Mouse (Mus musculus): ENCODE data around the gene Dnmt3l.
"Not testable (repeated sequence)": the region's sequence is repeated elsewhere in the genome, so short reads cannot be mapped to it uniquely, and the experiment has no call there.

Gene Dnmt3l

DNA sequence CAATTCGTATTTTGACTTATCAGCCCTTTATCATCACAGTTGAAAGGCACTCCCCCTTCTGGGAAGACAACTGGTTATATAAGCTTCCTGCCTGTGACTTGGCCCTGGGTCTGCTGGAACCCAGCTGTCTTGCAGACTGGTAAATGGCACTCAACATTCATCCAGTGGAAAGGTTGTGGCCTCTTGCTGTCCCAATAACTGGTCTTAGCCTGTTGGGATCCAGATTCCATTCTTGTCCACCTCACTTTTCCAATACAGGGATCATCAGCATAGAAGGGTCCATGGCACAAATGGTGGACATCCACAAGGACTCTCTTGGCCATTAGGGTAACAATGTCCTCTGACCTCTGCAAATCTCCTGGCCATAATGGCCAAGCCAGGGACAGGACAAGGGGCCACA, 42.3 kb downstream of the Dnmt3l start:
- no peak for DNase-seq (ENCODE audit: low read depth, low spot score)

DNA sequence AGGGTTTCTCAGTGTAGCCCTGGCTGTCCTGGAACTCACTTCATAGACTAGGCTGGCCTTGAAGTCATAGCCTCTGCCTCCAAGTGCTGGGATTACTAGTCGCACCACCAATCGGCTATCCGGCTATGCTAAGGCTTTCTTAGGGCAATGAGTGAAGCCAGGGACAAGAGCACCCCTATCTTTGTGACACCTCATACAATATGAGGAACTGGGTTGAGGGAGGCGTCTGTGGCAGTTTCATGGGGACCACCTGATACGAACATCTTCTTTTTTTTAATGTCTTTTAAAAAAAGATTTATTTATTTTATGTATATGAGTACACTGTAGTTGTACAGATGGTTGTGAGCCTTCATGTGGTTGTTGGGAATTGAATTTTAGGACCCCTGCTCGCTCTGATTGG, 44.0 kb downstream of the Dnmt3l start:
- DNase-seq (ENCODE audit: low read depth, low spot score): no peak

DNA sequence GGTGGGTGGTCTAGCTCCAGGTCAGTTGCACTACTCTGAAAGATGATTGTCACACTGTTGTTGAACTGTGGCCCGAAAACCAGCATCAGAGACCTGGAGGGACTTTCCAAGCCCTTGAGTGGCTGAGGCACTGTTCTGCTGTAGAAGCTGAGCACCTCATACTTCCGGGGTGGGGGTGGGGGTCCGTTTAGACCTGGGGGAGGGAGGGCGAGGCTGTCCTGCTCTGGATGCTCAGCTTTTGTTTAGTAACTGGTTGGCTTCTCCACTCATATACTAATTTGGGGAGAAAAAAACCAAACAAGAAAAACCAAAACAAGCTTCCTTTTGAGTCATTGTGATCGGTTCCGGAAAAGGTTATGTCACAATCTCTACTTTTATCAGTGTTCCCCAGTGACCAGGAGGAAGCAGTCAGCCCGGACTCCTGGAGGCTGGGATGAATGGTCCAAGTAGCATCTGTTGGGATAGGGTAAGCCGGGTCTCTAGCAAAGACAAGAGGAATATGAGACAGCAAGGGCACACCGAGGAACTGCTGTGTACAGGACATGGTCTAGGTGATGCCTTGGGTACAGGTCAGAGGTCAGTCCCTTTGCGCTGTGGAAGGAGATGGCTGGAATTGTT, 44.8 kb downstream of the Dnmt3l start:
- no peak for DNase-seq (ENCODE audit: low read depth, low spot score)

DNA sequence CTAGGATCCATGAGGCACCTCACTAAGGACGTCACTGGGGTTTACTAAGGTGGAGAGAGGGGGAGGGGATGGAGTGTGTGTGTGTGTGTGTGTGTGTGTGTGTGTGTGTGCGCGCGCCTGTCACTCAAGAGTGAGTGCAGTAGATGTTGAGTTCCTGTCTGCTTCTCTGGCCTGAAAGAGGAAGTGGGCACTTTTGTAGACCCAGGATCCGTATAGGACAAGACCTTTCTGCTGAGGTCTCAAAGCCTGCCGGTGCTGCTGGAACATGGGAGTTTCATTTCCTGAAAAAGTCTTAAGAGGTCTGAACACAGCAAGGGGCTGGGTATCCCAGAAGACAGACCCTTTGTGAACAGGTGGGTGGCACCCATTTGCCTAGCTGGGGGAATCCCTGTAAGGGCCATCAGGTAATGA, 45.4 kb downstream of the Dnmt3l start:
- DNase-seq (ENCODE audit: low read depth, low spot score): no peak

DNA sequence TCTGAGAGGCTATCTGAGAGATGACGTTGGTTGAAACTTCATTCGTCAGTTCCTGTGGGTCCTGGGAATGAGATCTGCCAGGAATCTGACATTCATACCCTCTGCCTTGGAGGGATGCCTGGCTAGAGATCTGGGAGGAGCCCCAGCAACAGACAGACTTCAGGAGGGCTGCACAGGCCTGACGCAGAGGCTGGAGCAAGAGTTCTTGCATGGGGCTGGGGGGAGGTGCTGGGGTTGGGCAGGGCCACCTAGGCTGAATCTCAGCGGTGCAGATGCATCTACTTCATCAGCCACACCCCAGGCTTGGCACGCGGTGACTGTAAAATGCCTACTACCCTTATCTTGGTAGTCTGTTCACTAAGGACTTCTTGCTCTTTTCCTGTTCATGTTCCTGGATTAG, 48.5 kb downstream of the Dnmt3l start:
- DNase-seq (ENCODE audit: low read depth, low spot score): no peak

DNA sequence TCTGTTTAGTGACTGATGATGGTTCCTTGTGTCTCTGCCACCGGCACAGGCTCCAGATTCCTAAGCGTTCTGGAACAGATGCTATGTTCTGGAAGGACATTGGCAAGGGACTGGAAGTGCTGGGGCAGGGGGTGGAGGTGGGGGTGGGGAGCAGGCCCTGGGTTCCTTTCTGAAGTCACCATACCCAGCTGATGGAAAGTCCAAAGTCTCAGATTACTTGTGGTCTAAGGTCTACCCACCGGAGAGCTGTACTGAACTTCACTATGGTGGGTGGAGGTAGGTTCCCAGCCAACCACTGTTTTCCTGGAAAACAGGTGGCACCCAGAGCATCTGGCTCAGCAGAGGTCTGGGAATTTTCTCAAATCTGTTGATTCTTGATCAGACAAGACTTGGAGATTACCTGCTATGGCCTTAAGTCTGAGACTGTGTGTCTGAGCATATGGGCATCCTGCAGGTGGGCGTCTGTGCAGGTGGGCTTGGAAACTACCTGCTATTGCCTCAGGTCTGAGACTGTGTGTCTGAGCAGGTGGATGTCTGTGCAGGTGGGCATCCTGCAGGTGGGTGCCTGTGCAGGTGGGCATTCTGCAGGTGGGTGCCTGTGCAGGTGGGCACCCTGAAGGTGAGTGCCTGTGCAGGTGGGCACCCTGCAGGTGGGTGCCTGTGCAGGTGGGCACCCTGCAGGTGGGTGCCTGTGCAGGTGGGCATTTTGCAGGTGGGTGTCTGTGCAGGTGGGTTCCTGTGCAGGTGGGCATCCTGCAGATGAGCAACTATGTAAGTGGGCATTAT, 49.2 kb downstream of the Dnmt3l start:
- DNase-seq (ENCODE audit: low read depth, low spot score): no peak

DNA sequence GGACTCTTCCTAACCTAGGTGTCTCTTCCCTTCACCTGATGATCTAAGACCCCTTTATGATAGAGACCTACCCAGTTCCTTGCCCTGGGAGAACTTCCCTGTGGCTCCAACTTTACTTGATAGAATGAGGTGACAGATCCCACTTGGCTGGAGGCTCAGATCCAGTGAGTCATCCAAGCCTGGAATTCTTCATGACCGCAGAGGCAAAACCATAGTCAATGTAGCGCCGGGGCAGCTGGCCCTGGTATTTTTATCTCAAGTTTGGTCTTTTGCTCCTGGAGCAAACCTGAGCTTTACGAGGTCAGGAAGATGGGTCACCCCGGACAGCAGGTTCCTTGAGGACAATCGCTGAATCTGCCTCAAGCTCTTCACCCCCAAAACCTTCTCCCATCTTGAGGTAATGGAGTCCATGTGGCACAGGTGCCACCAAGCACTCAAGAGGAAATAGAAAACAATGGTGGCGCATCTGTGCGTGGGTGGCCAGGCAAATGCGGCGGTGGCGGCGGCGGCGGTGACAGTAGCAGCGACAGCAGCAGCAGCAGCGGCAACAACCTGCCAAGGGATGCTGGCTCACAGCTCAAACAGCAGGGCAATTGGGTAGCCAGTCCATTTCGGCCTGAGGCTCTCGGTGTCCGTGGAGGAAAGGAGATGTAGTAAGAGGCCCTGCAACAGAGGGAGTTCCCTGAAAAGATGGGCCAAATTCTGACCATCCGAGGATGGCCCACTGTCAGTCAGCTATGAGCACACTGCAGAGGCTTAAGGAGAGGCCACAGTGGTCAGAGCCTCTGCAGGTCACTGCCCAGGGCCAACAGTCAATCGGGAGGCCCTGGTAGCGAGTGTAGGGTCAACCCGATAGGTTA, 50.3 kb downstream of the Dnmt3l start:
- DNase-seq (ENCODE audit: low read depth, low spot score): no peak

DNA sequence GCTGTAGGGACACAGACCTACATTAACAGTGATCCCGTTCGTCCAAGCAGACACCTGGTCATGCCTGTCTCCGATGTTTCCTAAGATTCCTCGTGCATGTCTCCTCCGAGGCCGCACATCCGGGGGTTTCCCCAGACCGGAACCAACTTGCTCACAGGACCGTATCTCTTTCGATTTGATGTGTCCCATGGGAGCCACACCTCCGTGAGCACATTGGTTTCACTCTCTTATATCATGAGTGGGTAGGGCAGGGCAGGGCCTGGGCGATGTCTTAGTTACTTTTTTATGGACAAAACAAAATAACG, 50.9 kb downstream of the Dnmt3l start:
- no peak for DNase-seq (ENCODE audit: low read depth, low spot score)

DNA sequence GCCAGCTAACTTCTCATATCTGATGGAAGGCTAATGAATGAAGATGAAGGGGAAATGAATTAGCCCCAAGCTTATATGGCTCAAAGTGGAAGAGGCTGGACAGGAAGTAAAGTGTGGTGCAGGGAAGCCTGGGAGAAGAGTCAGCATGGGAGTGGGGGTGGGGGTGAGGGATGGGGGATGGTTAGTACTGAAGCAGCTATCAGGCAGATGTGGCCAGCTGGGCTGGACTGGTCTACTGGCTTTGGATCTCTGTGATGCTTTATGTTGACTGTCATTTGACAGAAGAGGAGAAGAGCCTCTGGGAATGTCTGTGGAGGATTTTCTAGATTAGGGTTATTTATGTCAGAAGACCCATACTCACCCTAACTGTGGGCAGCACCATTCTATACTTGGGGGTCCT, 53.5 kb downstream of the Dnmt3l start:
- no peak for DNase-seq (ENCODE audit: low read depth, low spot score)

DNA sequence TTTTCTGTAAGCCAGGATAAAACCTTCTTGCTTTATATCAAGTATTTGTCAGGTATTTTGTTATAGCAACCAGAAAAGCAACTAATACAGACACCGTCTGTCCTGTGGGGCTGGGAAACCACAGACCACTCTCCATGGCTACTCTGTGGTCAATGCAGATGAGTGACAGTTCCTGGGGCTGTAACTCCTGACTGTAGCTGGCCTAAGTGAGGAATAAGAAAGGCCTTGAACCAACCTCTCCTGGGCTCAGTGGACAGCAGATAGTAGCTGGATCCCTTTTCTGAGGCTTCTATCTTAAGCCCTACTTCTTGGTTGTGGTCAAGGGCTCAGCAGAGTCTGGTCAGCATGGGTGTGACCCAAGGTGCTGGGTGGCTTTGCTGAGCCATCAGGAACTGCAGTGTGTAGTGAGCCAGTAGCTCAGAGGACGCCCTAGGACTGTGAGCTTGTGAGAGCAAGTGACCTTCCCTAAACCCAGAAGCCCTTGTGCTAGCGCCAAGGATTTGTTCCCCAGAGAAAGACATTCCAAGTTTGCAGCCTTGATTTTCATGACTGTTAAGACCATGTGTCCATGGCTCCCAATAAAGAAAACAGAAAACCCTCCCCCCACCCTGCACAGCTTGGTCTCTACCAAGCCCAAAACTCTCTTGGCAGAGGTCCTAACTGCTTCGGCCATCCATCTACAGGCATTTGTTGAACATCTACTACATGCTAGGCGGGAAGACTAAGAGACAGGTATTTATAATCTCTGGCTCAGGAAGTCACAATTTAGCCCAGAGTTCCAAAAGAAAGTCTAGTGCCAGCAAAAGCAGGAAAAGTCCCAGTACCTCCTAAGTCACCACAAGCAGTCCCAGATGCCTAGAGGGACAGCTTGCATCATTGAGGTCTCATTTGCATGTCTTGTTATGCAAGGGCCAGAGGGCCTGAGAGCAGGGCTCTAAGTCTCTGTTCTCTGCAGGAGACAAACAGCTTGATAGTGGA, 54.5 kb downstream of the Dnmt3l start:
- no peak for DNase-seq (ENCODE audit: low read depth, low spot score)

DNA sequence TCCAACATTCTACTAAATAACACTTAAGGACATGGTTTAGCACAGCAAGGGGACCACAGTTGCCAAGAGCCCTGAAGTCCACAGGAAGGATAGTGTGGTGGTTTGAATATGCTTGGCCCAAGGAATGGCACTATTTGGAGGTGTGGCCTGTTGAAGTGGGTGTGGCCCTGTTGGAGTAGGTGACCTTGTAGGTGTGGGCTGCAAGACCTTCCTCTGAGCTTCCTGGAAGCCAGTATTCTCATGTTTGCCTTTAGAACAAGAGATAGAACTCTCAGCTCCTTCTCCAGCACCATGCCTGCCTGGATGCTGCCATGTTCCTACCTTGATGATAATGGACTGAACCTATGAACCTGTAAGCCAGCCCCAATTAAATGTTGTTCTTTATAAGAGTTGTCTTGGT, 58.1 kb downstream of the Dnmt3l start:
- not testable (repeated sequence) for DNase-seq (ENCODE audit: low read depth, low spot score)

DNA sequence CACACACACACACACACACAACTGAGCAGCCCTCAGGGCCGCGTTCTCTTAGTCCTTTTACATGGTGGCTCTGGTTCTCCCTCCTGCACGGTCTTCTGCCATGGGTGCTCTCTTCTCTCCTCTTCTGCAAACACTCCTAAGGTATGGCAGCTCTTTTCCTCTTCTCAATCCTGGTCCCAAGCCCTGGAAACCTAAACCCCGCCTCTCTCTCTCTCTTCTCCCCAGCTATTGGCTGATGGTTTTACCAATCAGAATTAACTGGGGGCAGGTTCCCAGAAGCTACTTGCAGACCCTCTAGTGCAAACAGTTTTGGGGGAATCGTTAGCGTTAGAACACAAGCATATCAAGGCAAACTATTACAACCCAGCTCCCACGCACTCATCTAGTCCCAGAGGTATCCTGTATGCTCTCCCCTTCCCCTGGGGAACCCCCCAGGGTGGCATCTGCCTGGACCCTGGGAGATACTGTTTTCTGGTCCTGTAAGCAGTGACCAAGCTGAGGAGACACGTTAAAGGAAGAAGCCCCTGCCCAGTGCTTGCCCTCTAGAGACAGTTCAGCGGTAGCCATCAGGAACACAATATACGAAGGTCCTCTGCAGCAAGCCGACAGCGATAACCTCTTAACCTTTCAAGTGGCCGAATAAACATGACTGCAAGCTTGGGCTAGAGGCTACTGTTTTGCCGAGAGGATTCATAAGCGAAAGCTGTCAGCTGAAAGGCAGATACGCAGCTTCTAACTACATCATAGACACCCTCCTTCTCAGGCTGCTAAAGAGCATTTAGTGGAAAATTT, 59.4 kb downstream of the Dnmt3l start:
- DNase-seq (ENCODE audit: low read depth, low spot score): no peak

DNA sequence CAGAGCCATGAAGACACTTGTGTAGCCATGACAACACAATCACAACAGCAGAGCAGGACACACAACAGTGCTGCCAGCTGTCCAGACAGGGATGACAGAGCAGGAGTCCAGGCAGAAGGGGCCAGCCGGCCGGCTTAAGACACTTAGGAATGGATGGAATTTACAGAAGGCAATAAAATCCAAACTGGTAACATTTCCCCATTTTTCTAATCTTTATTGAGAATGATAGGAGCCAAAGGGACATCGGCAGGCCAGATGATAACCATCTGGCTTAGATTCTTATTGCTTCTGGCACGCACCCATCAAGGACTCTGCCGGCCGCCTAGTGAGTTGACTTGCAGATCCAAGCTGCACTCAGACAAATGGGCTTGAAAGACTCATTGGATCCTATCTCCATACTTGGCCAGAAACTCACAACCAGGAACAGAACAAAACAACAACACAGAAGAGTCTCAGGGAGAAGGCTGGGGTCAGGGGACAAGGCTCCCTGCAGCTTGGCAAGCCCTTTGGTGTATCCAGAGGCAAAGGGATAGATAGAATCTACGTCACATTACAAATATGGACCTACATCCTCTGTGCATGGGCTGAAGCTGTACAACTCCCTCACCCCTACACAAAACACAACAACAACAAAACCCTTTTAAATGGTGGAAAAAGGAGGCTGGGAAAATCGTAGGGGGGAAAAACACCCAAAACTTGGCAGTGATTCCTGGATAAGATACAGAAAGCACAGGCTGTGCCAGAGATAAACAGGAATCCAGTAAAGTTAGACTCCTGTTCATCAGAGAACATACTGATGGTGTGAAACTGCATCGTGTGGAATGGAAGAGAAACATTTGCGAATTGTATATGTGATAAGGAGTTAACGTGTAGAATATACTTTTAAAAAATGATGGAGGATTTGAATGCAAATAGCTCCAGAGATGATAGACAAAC, 63.1 kb downstream of the Dnmt3l start:
- DNase-seq (ENCODE audit: low read depth, low spot score): no peak

DNA sequence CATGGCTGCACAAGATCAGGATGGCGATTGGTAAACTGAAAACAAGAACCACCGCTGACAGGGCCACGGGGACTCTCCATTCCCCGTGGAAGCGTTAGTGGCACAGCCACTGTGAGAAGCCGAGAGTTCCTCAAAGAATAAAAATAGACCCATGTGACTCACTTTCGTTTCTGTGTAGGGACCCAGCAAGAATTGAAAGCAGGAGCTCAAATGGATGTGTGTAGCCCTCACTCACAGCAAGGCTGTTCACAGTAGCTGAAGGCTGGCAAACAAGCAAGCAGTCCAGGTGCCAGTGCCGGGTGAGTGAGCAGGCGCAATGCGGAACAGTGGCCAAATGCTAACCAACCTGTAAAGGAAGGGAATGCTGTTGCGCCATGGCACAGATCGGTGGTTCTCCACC, 63.8 kb downstream of the Dnmt3l start:
- DNase-seq (ENCODE audit: low read depth, low spot score): no peak
